Mouse (Mus musculus) fat pad, adult 2 months (tissue): Measurements from ENCODE around the gene Echdc3.

ENCODE experiments used
- DNase-seq: peaks from one replicate; pipeline ENCODE4 v3.0.0-alpha.2; 2011; ENCODE audit warnings: low read depth, low spot score; ENCODE audit errors: extremely low read depth

Gene Echdc3

DNA sequence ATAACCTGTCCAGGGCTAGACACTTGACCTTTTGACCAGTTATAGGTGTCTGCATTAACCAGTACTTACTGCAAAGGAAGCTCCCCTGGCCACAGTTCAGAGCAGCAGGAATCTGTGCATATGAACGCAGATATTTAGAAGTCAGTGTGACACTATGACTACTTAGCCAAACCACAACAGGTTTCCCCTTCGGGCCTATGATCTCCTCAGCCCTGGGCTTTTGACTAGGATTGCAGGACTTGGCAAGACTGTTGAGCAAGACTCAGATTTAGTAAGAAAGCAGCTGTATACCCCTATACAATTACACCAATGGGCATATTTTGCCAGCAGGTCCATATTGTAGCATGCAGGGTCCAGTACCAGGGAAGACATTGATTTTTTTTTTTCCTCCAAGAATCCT lies 44.3 kb downstream of the Echdc3 start:
- no peak for DNase-seq

DNA sequence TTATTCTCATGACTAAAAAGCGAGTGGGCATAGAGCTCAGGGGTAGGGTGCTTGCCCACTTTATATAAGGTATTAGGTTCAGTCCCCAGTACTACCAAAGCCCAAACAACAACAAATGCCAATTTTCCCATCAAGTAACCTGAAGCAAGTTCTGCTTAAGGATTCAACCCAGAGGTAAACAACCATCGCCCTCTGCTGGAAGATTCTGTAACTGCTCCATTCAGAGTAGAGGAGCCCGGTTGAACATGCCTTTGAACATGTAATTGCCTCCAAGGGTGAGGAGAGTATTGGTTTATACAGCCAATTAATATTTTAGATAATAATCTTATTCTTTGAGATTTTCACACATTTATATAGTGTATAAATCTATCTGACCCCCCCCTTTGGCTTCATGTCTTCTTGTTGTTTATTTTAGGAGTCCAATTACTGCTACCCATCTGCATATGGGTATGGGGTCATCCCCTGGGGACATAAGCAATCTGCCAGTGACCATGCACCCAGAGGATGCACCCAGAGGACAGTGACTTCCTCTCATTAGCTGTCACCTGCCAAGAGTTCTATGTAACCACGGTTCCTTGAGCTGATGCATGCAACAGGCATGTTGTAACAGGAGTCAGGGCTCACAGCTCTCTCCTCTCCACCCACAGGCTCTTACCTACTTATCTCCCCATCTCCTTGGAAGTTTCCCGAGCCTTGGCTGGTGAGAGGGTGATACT lies 44.8 kb downstream of the Echdc3 start:
- no peak for DNase-seq

DNA sequence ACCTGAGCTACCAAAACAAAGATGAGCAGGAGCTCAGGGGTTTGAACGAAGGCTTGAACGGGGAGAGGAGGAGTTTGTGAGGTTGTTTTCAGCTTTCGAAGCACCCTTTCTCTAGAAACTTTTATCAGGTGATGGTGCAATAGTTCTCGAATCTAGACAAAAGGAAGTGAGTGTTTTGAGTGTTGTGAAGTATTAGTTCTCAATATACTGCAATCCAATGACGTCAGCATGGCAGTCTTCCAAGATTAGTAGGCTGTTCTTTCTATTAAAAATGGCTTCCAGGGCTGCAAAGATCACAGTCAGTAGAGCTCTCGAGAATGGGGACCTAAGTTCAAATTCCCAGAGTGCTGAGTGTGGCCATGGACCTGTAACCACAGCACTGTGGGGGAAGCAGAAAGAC lies 47.1 kb downstream of the Echdc3 start:
- DNase-seq: no peak

DNA sequence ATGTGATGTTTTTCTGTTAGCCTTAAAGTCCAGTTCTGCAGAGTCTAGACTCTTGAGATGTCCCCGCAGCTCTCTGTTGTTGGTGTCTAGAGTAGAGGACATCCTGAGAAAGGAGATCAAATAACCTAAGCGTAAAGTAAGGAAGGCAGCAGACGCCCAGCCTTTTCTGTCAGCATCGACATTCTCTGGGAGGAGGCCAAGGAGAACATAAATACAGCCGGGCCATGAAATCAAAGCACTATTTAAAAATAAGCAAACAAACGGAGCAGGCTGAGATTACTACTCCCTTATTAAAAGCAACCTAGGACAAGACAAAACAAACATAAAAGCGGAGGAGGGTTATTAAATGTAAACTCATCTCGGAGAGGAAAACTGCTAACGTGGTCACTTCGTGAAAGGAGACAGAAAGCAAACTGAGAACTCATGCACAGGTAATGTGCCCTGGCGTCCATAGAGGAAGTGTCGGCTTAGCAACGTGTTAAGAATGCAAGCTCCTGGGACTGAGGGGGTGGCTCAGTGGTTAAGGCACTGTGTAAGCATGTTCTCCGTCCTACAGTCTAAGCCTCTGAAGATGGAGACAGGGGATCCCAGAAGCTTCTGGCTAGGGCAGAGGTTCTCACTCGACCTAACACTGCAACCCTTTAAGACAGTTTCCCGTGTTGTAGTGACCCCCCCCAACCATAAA lies 48.1 kb downstream of the Echdc3 start:
- no peak for DNase-seq

DNA sequence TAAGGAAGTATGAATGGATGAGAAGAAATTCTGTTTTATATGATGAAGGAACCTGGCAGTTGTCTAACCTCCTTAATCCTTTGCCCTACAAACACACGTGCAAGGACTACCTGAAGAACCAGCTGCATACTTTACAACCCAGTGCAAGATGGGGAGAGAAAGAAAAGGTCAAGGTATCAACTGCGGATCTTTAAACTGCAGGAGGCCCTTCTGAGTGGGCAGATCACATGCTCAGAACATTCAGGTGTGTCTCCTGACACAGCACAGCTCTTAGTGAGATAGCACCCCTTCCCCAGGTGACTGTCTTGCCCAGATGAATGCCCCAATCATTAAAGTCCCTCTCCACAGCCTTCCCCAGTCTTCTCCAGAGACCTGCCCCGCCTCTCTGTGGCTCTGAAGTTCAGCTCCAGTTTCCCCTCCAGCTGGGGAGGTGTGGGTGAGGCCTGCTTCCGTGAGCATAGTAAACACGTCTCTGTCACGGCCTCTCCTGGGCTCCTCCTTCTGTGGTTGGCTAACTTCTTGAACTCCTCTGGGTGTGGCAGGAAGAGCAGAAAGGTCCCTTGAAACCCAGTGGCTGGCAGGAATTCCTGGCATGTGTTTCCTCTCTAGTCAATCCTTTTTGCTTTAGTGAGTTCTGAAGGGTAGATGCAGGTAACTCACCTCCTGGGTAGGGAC lies 50.3 kb downstream of the Echdc3 start:
- no peak for DNase-seq

DNA sequence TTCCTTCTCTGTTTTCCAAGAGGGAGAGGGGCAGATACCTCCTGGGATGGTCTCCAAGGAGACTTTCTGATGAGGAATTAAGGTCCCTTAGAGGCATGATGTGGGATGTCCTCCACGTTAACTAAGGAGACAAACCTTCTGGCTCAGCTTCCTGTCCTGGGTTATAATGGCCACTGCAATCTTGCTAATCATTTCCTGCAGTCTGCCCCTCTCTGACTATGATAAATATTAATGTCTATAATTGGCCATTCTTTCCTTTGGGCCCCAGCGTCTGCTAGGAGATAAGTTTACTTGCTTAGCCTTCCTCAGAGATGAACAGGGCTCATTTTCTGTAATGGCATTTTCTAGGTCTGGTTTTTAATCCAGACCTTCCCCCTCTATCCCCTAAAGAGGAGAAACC lies 53.1 kb downstream of the Echdc3 start:
- no peak for DNase-seq

DNA sequence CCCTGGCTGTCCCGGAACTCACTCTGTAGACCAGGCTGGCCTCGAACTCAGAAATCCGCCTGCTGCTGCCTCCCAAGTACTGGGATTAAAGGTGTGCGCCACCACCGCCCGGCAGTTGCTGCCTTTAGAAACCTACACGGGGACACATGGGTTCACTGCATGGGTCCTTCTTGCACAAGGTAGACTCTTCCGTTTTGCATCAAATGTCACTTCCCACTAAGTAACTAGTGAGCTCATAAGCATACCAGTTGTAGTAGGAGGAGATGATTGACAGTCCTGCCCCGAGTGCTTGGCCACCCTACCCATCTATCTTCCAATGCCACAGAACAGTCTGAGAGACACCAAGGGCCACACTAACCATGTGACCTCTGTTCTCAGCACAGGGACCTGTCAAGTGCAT lies 53.6 kb downstream of the Echdc3 start:
- no peak for DNase-seq

DNA sequence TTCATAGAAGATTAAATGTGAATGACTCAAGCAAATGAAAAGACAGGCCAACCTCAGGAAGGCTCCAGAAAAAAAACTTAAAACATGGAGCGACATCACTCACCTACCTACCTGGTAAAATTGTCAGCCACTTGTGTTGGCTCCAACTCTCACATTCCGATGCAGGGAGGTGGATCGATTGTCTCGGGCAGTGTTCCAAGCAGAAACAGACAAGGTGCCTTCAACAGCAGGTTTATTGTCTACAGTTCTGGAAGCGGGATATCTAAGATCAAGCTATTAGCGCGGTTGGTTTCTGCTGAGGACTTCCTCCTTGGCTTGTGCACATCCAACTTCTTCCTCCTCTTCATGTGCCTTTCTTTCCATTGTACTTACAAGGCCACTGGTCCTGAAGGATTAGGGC lies 55.2 kb downstream of the Echdc3 start:
- DNase-seq: no peak

DNA sequence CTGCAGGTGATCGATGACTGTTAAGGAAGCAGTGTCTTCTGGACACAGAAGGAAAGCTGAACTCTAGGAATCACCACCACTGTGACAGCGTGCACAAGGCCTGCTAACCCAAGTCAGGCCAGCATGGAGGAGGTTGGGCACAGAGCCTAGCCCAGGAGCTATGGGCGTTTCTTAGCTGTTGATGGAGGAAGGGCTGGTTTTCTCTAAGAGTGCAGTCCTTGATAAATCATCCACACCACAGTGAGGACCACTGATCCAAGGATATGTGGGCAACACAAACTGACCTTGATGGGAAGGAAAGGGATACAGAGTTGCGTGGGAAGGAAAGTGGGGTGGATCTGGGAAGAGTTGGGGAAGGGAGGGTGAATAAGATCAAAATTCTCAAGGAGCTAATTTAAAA lies 55.6 kb downstream of the Echdc3 start:
- DNase-seq: no peak

DNA sequence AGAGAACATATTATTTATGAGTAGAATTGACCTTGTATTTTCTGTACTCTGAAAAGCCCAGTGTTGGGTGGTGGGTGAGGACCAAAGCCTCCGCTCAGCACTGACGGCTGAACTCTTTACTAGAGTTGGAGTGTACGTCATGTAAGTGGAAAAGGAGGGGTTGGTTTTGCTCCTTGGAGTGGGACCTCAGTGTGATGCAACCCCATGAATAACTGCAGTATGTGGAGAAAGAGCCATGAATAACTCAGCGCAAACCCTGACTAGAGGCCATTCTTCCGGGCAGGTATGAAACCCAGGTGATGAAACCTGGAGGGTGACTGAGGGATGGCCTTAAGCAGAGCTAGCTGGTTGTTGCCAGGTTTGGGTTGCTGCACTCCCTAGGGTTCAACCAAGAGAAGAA lies 63.0 kb downstream of the Echdc3 start:
- DNase-seq: no peak

DNA sequence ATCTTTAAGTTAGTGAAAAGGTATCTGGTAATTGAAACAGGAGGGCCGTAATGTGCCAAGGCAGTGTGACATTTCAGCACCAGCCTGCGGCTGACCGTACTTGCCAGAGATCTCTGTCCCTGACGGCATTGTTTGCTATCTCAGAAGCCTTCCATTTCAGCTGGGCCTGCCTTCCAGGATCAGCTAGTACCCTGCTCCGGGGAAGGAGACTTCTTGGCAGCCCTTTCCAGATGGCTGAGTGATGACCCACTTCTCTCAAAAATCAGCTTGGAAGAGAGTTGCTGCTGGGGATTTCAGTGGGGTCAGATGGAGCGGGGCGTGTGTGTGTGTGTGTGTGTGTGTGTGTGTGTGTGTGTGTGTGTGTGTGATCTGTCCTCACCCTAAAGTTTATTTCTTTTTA lies 65.9 kb downstream of the Echdc3 start:
- DNase-seq: no peak

DNA sequence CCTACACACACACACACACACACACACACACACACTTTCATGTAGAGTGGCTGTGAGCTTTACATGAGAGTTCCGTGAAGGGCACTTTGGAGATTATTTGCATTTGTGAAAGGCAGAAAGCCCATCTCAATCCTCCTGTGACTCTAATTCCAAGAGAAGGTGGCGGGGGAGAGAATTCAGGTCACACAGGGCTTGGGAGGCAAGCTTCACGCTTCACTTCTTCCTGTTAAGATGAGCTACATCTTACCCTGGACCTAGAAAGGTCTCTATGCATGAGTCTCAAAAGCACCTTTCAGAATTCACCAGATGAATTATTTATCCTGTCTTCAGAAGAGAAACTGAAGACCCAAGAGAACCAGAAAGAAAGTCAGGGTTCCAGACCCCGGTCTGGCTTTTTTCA lies 66.6 kb downstream of the Echdc3 start:
- DNase-seq: no peak

DNA sequence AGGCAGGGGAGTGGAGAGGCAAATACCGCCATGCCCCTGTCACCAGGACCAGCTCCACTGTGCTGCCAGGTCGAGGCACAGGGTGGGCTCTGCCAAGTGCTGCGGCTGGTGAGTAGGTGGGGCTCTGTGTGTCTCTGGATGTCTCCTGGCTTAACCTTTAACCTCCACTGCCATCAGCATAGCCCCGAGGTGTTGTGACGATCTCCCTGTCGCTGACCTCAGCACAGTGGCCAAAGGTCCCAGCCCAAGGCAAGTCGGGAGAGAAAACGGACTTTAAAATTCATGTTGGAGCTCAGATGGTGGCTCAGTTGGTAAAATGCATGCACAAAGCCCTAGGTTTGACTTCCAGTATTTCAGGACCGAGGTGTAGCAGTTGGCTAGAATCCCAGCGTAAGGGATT lies 67.2 kb downstream of the Echdc3 start:
- DNase-seq: no peak

DNA sequence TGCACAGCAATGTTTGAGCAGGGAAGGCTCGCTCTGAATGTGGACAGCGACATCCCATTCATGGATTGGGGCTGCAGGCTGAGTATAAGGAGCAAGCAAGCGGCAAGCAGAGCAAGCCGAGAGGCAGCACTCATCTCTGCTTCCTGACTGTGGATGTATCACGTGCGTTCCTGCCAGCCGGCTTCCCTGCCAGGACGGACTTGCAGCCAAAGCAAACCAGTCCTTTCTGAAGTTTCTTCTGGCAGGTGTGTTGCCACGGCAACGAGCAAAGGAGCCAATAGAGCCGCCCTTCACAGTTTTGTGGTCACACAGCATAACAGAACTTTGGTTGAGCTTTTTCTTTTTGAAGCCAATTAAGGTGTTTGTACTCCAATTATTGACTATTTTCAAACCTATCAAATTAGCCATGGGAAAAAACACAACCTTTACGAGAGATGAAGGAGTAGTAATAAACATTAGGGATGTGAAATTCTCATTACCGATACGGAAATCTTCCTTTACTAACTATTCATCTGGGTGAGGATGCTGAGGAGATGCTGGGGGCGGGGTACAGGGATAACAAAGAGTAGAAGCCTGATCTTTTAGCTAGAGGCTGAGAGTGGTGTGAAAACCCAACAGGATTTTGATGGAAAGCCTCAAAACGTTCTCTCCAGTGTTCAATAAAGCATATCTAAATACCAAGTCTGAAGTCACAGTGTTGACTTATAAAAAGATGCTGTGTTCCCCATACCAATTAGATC lies 69.7 kb downstream of the Echdc3 start:
- DNase-seq: no peak

DNA sequence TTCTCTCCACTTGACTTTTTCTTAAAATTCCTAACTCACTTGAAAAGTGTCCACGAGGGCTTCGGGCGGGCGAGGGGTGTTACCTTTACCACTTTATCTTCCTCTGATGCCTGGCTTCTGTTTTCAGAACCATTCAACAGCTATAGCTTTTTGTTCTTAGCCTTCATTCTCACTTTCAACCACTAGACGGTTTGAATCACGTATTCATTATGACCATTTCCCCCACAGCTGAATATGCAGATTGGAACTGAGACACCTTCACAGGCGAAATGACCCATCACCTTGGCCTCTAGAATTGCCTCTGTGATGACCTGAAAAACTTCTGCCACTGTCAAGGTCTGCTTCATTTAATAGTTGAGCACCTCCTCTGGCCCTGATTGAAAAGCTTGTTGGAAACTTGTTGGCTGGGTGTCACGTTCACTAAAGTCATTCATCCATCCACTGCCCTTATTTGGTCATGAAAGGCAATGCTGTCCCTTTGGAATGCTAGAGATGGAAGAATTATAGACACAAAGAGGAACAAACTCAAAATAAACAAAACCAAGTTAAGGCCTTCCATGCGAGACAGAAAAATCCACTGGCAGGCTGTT lies 72.2 kb downstream of the Echdc3 start:
- no peak for DNase-seq
